Mouse (Mus musculus): ENCODE results near the gene Igsf21. TPM values are rescaled to one million over a fixed set of nuclear protein-coding genes. Genes with fewer than 3 reads are reported as not detected.

The Igsf21 gene
- polyA plus RNA-seq, 1 experiment from 2014 or later = 0.10 TPM

- peaks cover 6% of the 10 kb centered on the region; the same call in 1 of the 2 replicates for H3K4me1 ChIP-seq (replicated peaks)
- no peaks in the 10 kb centered on the region for H3K9me3 ChIP-seq (replicated peaks)
- no peaks in the 10 kb centered on the region for H3K36me3 ChIP-seq
- no peak overlapping the region for H3K4me2 ChIP-seq
- no peak overlapping the region for H3K27ac ChIP-seq
- H3K9ac ChIP-seq = no peak overlapping the region
- ATAC-seq (replicated peaks; ENCODE audit: insufficient number of reproducible peaks, insufficient read depth, low FRiP score, low read depth) = no peak
- WGBS = 11% methylated on average over 12 of the region's 12 CpGs
- no peak overlapping the region for H3K4me3 ChIP-seq
- H3K27me3 ChIP-seq = peaks cover 73% of the 10 kb centered on the region
These were observed 244.5 kb downstream of the Igsf21 start for GRCm38 (mm10) chr4:140002069-140002468.

- H3K4me3 ChIP-seq = no peak overlapping the region
- no peak overlapping the region for H3K9ac ChIP-seq
- H3K27me3 ChIP-seq = peaks cover 63% of the 10 kb centered on the region
- H3K27ac ChIP-seq = no peak overlapping the region
- no peaks in the 10 kb centered on the region for H3K9me3 ChIP-seq (replicated peaks)
- ATAC-seq (replicated peaks; ENCODE audit: insufficient number of reproducible peaks, insufficient read depth, low FRiP score, low read depth) = no peak
- H3K36me3 ChIP-seq = no peaks in the 10 kb centered on the region
- 82% methylated on average over 5 of the region's 5 CpGs for WGBS
- H3K4me2 ChIP-seq = no peak overlapping the region
- peaks cover 6% of the 10 kb centered on the region; the same call in 1 of the 2 replicates for H3K4me1 ChIP-seq (replicated peaks)
These were observed 245.7 kb downstream of the Igsf21 start for GRCm38 (mm10) chr4:140000911-140001310.

- ATAC-seq (replicated peaks; ENCODE audit: insufficient number of reproducible peaks, insufficient read depth, low FRiP score, low read depth) = no peak
- Histone ChIP-seq H3K4me1 (replicated peaks) (peaks cover under 1% of the 10 kb centered on the region; the same call in 1 of the 2 replicates), H3K27me3 (peaks cover 49% of the 10 kb centered on the region), H3K27ac (no peak overlapping the region), H3K36me3 (no peaks in the 10 kb centered on the region), H3K9ac (no peak overlapping the region), H3K4me2 (no peak overlapping the region), H3K9me3 (replicated peaks) (no peaks in the 10 kb centered on the region), H3K4me3 (no peak overlapping the region)
- WGBS = 71% methylated on average over 7 of the region's 7 CpGs
These were observed 247.6 kb downstream of the Igsf21 start for GRCm38 (mm10) chr4:139999033-139999432.

- no peak for ATAC-seq (replicated peaks; ENCODE audit: insufficient number of reproducible peaks, insufficient read depth, low FRiP score, low read depth)
- no peaks in the 10 kb centered on the region for H3K9me3 ChIP-seq (replicated peaks)
- H3K27me3 ChIP-seq = peaks cover 16% of the 10 kb centered on the region
- H3K4me3 ChIP-seq = no peak overlapping the region
- H3K4me2 ChIP-seq = no peak overlapping the region
- H3K4me1 ChIP-seq (replicated peaks) = no peaks in the 10 kb centered on the region
- no peak overlapping the region for H3K27ac ChIP-seq
- no peak overlapping the region for H3K9ac ChIP-seq
- 47% methylated on average over 8 of the region's 8 CpGs for WGBS
- H3K36me3 ChIP-seq = no peaks in the 10 kb centered on the region
These were observed 250.9 kb downstream of the Igsf21 start for GRCm38 (mm10) chr4:139995659-139996058.

- H3K9ac ChIP-seq = no peak overlapping the region
- H3K4me1 ChIP-seq (replicated peaks) = no peaks in the 10 kb centered on the region
- H3K9me3 ChIP-seq (replicated peaks) = no peaks in the 10 kb centered on the region
- H3K4me3 ChIP-seq = no peak overlapping the region
- H3K27ac ChIP-seq = no peak overlapping the region
- ATAC-seq (replicated peaks; ENCODE audit: insufficient number of reproducible peaks, insufficient read depth, low FRiP score, low read depth) = no peak
- 17% methylated on average over 10 of the region's 16 CpGs for WGBS
- H3K36me3 ChIP-seq = no peaks in the 10 kb centered on the region
- peaks cover 4% of the 10 kb centered on the region for H3K27me3 ChIP-seq
- H3K4me2 ChIP-seq = no peak overlapping the region
These were observed 253.4 kb downstream of the Igsf21 start for GRCm38 (mm10) chr4:139993111-139993755.

- no peak for ATAC-seq (replicated peaks; ENCODE audit: insufficient number of reproducible peaks, insufficient read depth, low FRiP score, low read depth)
These were observed 259.7 kb downstream of the Igsf21 start for GRCm38 (mm10) chr4:139986913-139987312.

GRCm38 (mm10) chr4:139978716-139979115 lies 267.9 kb downstream of the Igsf21 start:
- Histone ChIP-seq H3K27me3 (peaks cover 3% of the 10 kb centered on the region), H3K4me2 (no peak overlapping the region), H3K4me3 (no peak overlapping the region), H3K9ac (no peak overlapping the region), H3K4me1 (replicated peaks) (peaks cover 11% of the 10 kb centered on the region; the same call in 1 of the 2 replicates), H3K36me3 (no peaks in the 10 kb centered on the region), H3K9me3 (replicated peaks) (no peaks in the 10 kb centered on the region), H3K27ac (no peak overlapping the region)
- ATAC-seq (replicated peaks; ENCODE audit: insufficient number of reproducible peaks, insufficient read depth, low FRiP score, low read depth) = no peak
- WGBS = 26% methylated on average over 5 of the region's 5 CpGs

More at GRCm38 (mm10) chr4:139986913-139987312, 259.7 kb downstream of the Igsf21 start:
- Histone ChIP-seq H3K9me3 (replicated peaks) (no peaks in the 10 kb centered on the region), H3K36me3 (no peaks in the 10 kb centered on the region), H3K9ac (no peak overlapping the region), H3K4me2 (no peak overlapping the region), H3K4me1 (replicated peaks) (no peaks in the 10 kb centered on the region), H3K4me3 (no peak overlapping the region), H3K27me3 (no peaks in the 10 kb centered on the region; the same call in 1 of the 2 replicates), H3K27ac (no peak overlapping the region)
- WGBS = 32% methylated on average over 7 of the region's 7 CpGs

GRCm38 (mm10) chr4:139977308-139977781 lies 269.2 kb downstream of the Igsf21 start:
- no peak for ATAC-seq (replicated peaks; ENCODE audit: insufficient number of reproducible peaks, insufficient read depth, low FRiP score, low read depth)
- peaks cover 3% of the 10 kb centered on the region for H3K27me3 ChIP-seq
- WGBS = 35% methylated on average over 5 of the region's 5 CpGs
- H3K4me3 ChIP-seq = no peak overlapping the region
- H3K9me3 ChIP-seq (replicated peaks) = no peaks in the 10 kb centered on the region
- peaks cover 11% of the 10 kb centered on the region; the same call in 1 of the 2 replicates for H3K4me1 ChIP-seq (replicated peaks)
- no peak overlapping the region for H3K9ac ChIP-seq
- no peak overlapping the region for H3K4me2 ChIP-seq
- H3K27ac ChIP-seq = no peak overlapping the region
- no peaks in the 10 kb centered on the region for H3K36me3 ChIP-seq
